Mouse (Mus musculus) megakaryocyte-erythroid progenitor cell, adult 5-6 weeks (primary cell): Measurements from ENCODE around the gene Setdb2. TPM values are rescaled to one million over a fixed set of nuclear protein-coding genes. Genes with fewer than 3 reads are reported as not detected.

ENCODE experiments used
- ATAC-seq: replicated peaks from 2 replicates; pipeline ENCODE4 v1.8.0; 2016; ENCODE audit warnings: mild to moderate bottlenecking, inconsistent platforms; ENCODE audit not compliant: severe bottlenecking, poor library complexity, low FRiP score, low TSS enrichment
- total RNA-seq, 2 experiments: library from RNA; stranded (forward) in 1 of 2; stranded (reverse) in 1 of 2; fragments of 200-1000, 215-1000 nt in 1 of 2; fragments of >200 nt in 1 of 2; fragmentation: Nextera tagmentation in 1 of 2; gene quantifications; 2 replicates each; pipeline ENCODE4 v1.2.3; 2014 to 2017

Gene Setdb2
- total RNA-seq, 2 experiments from 2014 or later, result 31.6 to 41.4 TPM

DNA sequence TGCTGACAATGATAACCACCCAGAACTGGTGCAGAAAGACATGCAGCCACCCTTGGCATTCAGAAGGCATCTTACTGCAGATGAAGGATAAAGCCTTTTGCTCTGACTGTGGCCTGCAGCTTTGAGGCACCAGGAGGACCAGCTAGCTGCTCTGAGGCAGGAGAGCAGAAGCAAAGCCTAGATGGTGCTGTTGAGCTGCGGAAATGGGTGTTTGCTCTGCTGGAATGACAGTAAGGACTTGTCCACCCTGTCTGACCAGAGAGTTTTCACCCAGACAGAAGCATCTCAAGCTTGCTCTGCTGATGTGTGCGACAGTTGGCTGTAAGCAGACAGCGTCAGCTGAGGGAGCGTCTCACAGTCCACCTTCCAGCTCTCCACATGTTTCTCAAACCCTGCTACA is 50.5 kb downstream of the Setdb2 start:
- ATAC-seq, result 0 out of 2 replicates have a peak, but pooled peaks have one; percentile 44

DNA sequence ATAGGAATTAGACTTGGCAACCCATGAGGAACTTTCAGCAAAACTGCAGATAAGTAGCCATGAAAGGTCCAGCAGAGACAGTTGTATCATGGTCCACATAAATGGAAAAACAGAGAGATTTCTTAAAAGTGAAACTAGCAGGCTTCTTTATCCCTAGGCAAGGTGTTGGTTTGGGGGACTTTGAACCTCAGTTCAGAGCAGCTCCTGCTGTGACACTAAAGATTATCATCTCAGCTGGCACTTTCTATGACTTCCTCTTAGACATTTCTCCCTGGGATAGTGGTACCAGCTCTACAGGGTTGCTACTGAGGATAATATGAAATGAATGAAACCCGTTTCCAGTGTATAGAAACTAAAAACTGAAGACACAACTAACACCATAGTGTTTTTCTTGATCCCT is 51.2 kb downstream of the Setdb2 start:
- ATAC-seq, result no peak

GRCm38 (mm10) chr14:59370348-59371068 is 70.2 kb downstream of the Setdb2 start:
- no peak for ATAC-seq

DNA sequence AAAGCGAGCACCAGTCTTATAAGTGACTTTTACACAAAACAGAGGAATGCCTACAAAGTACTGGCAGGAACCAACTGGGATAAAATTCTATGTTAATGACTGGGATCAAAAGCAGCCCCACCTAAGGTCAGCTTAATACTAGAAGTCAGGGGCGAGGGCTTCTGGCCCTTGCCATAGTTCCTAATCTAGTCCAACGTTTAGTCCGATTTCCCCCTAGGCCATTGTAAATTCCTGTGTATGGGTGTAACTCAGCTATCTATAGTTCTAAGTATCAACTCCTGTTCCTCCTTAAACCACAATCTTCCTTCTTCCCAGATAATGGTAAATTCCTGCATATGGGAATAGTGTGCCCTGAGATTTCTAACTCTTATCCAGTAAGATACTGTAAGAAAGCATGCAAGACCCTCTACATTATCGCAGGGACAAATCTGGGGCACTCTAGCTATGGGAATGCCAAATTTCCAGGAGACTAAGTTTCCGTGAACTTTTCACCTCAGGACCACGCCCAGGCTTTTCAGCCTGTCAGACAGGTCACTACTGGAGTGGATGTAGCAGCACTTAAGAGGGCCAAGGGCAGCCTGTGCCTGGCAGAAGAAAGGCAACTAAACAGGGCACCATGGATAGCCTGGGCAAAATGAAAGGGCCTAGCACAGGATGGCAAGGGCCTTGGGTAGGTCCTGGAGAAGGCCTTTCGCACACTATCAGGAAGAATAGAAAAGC is 74.1 kb downstream of the Setdb2 start:
- no peak for ATAC-seq

DNA sequence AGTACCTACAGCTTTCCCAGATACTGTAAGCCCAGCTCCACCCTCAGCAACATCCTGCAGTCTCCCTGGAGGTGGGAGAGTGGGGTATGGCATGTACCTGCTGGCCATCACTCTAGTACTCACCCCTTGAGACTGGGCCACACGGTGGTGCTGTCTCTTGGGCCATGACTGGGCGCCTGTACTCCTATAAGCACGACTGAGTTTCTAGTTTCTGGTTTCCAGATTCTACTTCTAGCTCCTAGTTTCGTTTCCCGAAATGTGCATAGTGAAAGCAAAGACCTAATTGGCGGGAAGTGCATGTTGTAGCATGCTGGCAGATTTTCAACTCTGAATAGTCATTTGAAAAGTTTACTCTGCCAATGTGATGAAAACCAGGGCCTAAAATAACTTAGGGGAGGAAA is 75.4 kb downstream of the Setdb2 start, which contains the start of gene Phf11d:
Phf11d (minus strand) TSS at position 227 of the 401 bp plus-strand sequence.
- ATAC-seq, result no peak

Other genes starting within 250 kb of the Setdb2 start
- gene Rcbtb1, start 239.7 kb downstream of the Setdb2 start, total RNA-seq (2014; fragmentation: Nextera tagmentation), result 25.5 and 28.7 TPM in 2 replicates
- 10.7 and 14.0 TPM in 2 replicates for gene Rcbtb1, start 239.7 kb downstream of the Setdb2 start, total RNA-seq (2017)
- gene Gm6904, start 180.7 kb downstream of the Setdb2 start, total RNA-seq (2014; fragmentation: Nextera tagmentation), result not detected in 2 replicates
- not detected in 2 replicates for gene Gm6904, start 180.7 kb downstream of the Setdb2 start, total RNA-seq (2017)
- not detected in 2 replicates for gene Phf11a, start 143.4 kb downstream of the Setdb2 start, total RNA-seq (2014; fragmentation: Nextera tagmentation)
- 0.66 and 1.2 TPM in 2 replicates for gene Phf11a, start 143.4 kb downstream of the Setdb2 start, total RNA-seq (2017)
- gene Phf11b, start 99.5 kb downstream of the Setdb2 start, total RNA-seq (2014; fragmentation: Nextera tagmentation), result 1.7 TPM in 1 of 2 replicates, not detected in the other
- not detected in 2 replicates for gene Phf11b, start 99.5 kb downstream of the Setdb2 start, total RNA-seq (2017)
- gene Phf11d, start 75.4 kb downstream of the Setdb2 start, total RNA-seq (2014; fragmentation: Nextera tagmentation), result not detected in 2 replicates
- 1.8 TPM in 1 of 2 replicates, not detected in the other for gene Phf11d, start 75.4 kb downstream of the Setdb2 start, total RNA-seq (2017)
- gene Phf11c, start 45.5 kb downstream of the Setdb2 start, total RNA-seq (2014; fragmentation: Nextera tagmentation), result 5.3 and 5.6 TPM in 2 replicates
- 1.9 and 2.2 TPM in 2 replicates for gene Phf11c, start 45.5 kb downstream of the Setdb2 start, total RNA-seq (2017)
- 29.7 and 30.6 TPM in 2 replicates for gene Cab39l, start 88 bp upstream of the Setdb2 start, total RNA-seq (2014; fragmentation: Nextera tagmentation)
- gene Cab39l, start 88 bp upstream of the Setdb2 start, total RNA-seq (2017), result 27.3 and 29.4 TPM in 2 replicates
- 20.9 and 23.2 TPM in 2 replicates for gene Cdadc1, start 157.1 kb upstream of the Setdb2 start, total RNA-seq (2014; fragmentation: Nextera tagmentation)
- 18.9 and 24.9 TPM in 2 replicates for gene Cdadc1, start 157.1 kb upstream of the Setdb2 start, total RNA-seq (2017)
- gene Shisa2, start 184.4 kb upstream of the Setdb2 start, total RNA-seq (2014; fragmentation: Nextera tagmentation), result not detected in 2 replicates
- gene Shisa2, start 184.4 kb upstream of the Setdb2 start, total RNA-seq (2017), result 0.34 TPM in 1 of 2 replicates, not detected in the other